Mouse (Mus musculus): ENCODE results near the gene Atg10.

DNA sequence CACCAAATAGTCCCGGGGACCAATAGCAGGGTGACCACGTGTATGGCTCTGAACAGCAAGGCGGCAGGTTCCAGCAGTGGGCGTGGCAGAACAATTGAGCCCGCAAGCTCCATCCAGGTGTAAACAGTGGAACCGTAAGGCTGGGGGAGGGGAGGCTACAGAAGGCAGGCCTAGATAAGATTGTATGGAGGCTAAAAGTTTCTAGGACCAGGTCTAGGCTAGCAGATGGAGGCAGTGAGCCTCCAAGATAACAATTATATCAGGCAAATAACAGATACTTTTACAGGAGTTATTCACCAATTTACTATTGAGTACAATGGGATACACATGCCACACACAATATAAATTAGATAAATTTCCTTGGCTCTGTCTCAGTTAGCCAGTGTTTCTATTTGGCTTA is 284.6 kb downstream of the Atg10 start:
- no peak for TF ChIP-seq POLR2A (IDR thresholded peaks at IDR 0.05; ENCODE audit: borderline replicate concordance, insufficient read depth, low read length)
- no peak for TF ChIP-seq CTCF (IDR thresholded peaks at IDR 0.05; ENCODE audit: borderline replicate concordance, insufficient read depth, low read depth, low read length)

All from cerebellum, adult 2 months (tissue).